Comparison of ENCODE assay signal across 9 mouse cellular contexts in genomic region chr12:100479892-100480621, GRCm38 (mm10). TPM values are rescaled to one million over a fixed set of nuclear protein-coding genes. Genes with fewer than 3 reads are reported as not detected.
DNase-seq lines count a peak whose midpoint lies in the region; ATAC-seq and TF ChIP-seq lines count a peak whose summit lies in the region.
"Had no signal": no experiment of that assay in that cellular context is flagged by ENCODE, and none has a peak within 500 bp of the region (broad histone marks: within the 10 kb centered on the region; RNA-seq: fewer than 3 reads in every experiment).

No protein-coding gene starts in this region.

- ATAC-seq in embryonic facial prominence, embryonic 11.5 days (replicated peaks; ENCODE audit: insufficient number of reproducible peaks, low FRiP score, low TSS enrichment, low read depth): peak; percentile 68; the same call in 1 of the 2 replicates
- ATAC-seq in hematopoietic stem cell, adult 5-6 weeks (replicated peaks in 1 of 2; ENCODE audit: insufficient read depth in 1 of 2, low FRiP score in 2 of 2, low TSS enrichment in 1 of 2, low read depth in 1 of 2, poor library complexity in 2 of 2, severe bottlenecking in 2 of 2): peak; percentile 42 to 78; a peak in 3 of 4 replicates
- ATAC-seq in limb, embryonic 12.5 days (ENCODE audit: insufficient number of reproducible peaks, insufficient read depth, low FRiP score, low TSS enrichment, low read depth): peak; percentile 71; the same call in 1 of the 2 replicates
- peak; percentile 79 for ATAC-seq in midbrain, embryonic 15.5 days (replicated peaks)
- ATAC-seq in stomach, postnatal 0 days (ENCODE audit: low FRiP score, low TSS enrichment): peak; percentile 60; the same call in 1 of the 2 replicates

- peak; percentile 76 for TF ChIP-seq CTCF in layer of hippocampus, adult 2 months (conservative IDR thresholded peaks at IDR 0.05)
- peak; percentile 84 for TF ChIP-seq CTCF in stomach, postnatal 0 days (IDR thresholded peaks at IDR 0.05; ENCODE audit: low read depth)

- peak overlapping the region; percentile 82 for H3K27ac ChIP-seq in layer of hippocampus, adult 2 months
- H3K27ac ChIP-seq in embryonic facial prominence, embryonic 11.5 days (replicated peaks; ENCODE audit: low read depth, low read length): no peak overlapping the region
- H3K27ac ChIP-seq in limb, embryonic 12.5 days: no peak overlapping the region
- H3K27ac ChIP-seq in midbrain, embryonic 15.5 days: no peak overlapping the region
- H3K27ac ChIP-seq in stomach, postnatal 0 days (replicated peaks): peak overlapping the region; percentile 77
- H3K27ac ChIP-seq: embryonic facial prominence, embryonic 13.5 days had no signal

- no peaks in the 10 kb centered on the region for H3K4me1 ChIP-seq in embryonic facial prominence, embryonic 11.5 days (ENCODE audit: control insufficient read depth, insufficient read depth, low read length)
- no peaks in the 10 kb centered on the region for H3K4me1 ChIP-seq in limb, embryonic 12.5 days (replicated peaks)
- H3K4me1 ChIP-seq in midbrain, embryonic 15.5 days: no peaks in the 10 kb centered on the region
- H3K4me1 ChIP-seq in stomach, postnatal 0 days (replicated peaks; ENCODE audit: control insufficient read depth, insufficient read depth): no peaks in the 10 kb centered on the region
- H3K4me1 ChIP-seq: embryonic facial prominence, embryonic 13.5 days had no signal

- WGBS in embryonic facial prominence, embryonic 11.5 days: 28% methylated on average over 7 of the region's 7 CpGs
- 28% methylated on average over 7 of the region's 7 CpGs for WGBS in limb, embryonic 12.5 days
- 28% methylated on average over 7 of the region's 7 CpGs for WGBS in midbrain, embryonic 15.5 days
- 29% methylated on average over 7 of the region's 7 CpGs for WGBS in stomach, postnatal 0 days

- H3K36me3 ChIP-seq in embryonic facial prominence, embryonic 11.5 days (replicated peaks; ENCODE audit: control insufficient read depth, insufficient read depth, low read depth, low read length): no peaks in the 10 kb centered on the region; the same call in 1 of the 2 replicates
- H3K36me3 ChIP-seq in limb, embryonic 12.5 days: peaks cover 16% of the 10 kb centered on the region
- H3K36me3 ChIP-seq in midbrain, embryonic 15.5 days (replicated peaks): no peaks in the 10 kb centered on the region
- no peaks in the 10 kb centered on the region for H3K36me3 ChIP-seq in stomach, postnatal 0 days (ENCODE audit: control insufficient read depth, insufficient read depth, low read length)

- TF ChIP-seq EP300 in stomach, postnatal 0 days (optimal IDR thresholded peaks at IDR 0.05): no peak

- no peaks in the 10 kb centered on the region for H3K9me3 ChIP-seq in embryonic facial prominence, embryonic 11.5 days (replicated peaks; ENCODE audit: control insufficient read depth, low read length)
- H3K9me3 ChIP-seq in limb, embryonic 12.5 days: no peaks in the 10 kb centered on the region
- no peaks in the 10 kb centered on the region for H3K9me3 ChIP-seq in midbrain, embryonic 15.5 days
- H3K9me3 ChIP-seq in stomach, postnatal 0 days (ENCODE audit: control insufficient read depth, low read length): no peaks in the 10 kb centered on the region
- H3K9me3 ChIP-seq: embryonic facial prominence, embryonic 13.5 days had no signal

- H3K4me3 ChIP-seq in layer of hippocampus, adult 2 months: no peak overlapping the region
- H3K4me3 ChIP-seq in embryonic facial prominence, embryonic 11.5 days (ENCODE audit: low read depth, low read length): no peak overlapping the region
- H3K4me3 ChIP-seq in limb, embryonic 12.5 days (replicated peaks): no peak overlapping the region
- no peak overlapping the region for H3K4me3 ChIP-seq in midbrain, embryonic 15.5 days
- H3K4me3 ChIP-seq in stomach, postnatal 0 days (ENCODE audit: low read depth, low read length): no peak overlapping the region
- H3K4me3 ChIP-seq: embryonic facial prominence, embryonic 13.5 days had no signal

- no peaks in the 10 kb centered on the region for H3K27me3 ChIP-seq in embryonic facial prominence, embryonic 11.5 days (ENCODE audit: control insufficient read depth, insufficient read depth, low read length)
- H3K27me3 ChIP-seq in limb, embryonic 12.5 days: no peaks in the 10 kb centered on the region
- H3K27me3 ChIP-seq in midbrain, embryonic 15.5 days (replicated peaks): no peaks in the 10 kb centered on the region
- no peaks in the 10 kb centered on the region for H3K27me3 ChIP-seq in stomach, postnatal 0 days (ENCODE audit: control insufficient read depth, insufficient read depth, low read length)
- H3K27me3 ChIP-seq: embryonic facial prominence, embryonic 13.5 days had no signal

- H3K4me2 ChIP-seq in embryonic facial prominence, embryonic 11.5 days (ENCODE audit: low read depth, low read length): no peak overlapping the region
- H3K4me2 ChIP-seq in limb, embryonic 12.5 days: no peak overlapping the region
- no peak overlapping the region for H3K4me2 ChIP-seq in midbrain, embryonic 15.5 days
- no peak overlapping the region for H3K4me2 ChIP-seq in stomach, postnatal 0 days (replicated peaks; ENCODE audit: low read depth)
- H3K4me2 ChIP-seq: embryonic facial prominence, embryonic 13.5 days had no signal

- DNase-seq in layer of hippocampus, adult 2 months (ENCODE audit: low spot score in 2 of 2): peak in 1 of 2 experiments; percentile 59
- no peak for DNase-seq in layer of hippocampus, postnatal 36 days
- peak; percentile 79 for DNase-seq in WW6 (ENCODE audit: low read depth, low spot score)
- peak; percentile 93 for DNase-seq in embryonic facial prominence, embryonic 11.5 days (ENCODE audit: low spot score)
- peak; percentile 86 for DNase-seq in stomach, postnatal 0 days (ENCODE audit: low spot score)

- H3K9ac ChIP-seq in embryonic facial prominence, embryonic 11.5 days (replicated peaks; ENCODE audit: low read length): no peak overlapping the region
- H3K9ac ChIP-seq in limb, embryonic 12.5 days (replicated peaks): no peak overlapping the region
- no peak overlapping the region for H3K9ac ChIP-seq in midbrain, embryonic 15.5 days
- no peak overlapping the region for H3K9ac ChIP-seq in stomach, postnatal 0 days (ENCODE audit: low read length)
- H3K9ac ChIP-seq: embryonic facial prominence, embryonic 13.5 days had no signal

RNA-seq across cellular contexts. Expression of gene Ttc7b, which starts 40.6 kb away (rescaled TPM):
- 100 to 1,000 TPM; 173 to 184 TPM for total RNA-seq in layer of hippocampus, adult 2 months (2021)
- total RNA-seq in layer of hippocampus, postnatal 36 days (2021): 100 to 1,000 TPM; 160 to 183 TPM
- polyA plus RNA-seq in embryonic facial prominence, embryonic 11.5 days (2014; fragmentation: Nextera tagmentation; extraction: Ambion mirVana): 6.5 and 10.0 TPM in 2 replicates
- 23.4 TPM in 2 replicates for total RNA-seq in hematopoietic stem cell, adult 5-6 weeks (2017)
- polyA plus RNA-seq in limb, embryonic 12.5 days (2016; fragmentation: Nextera tagmentation; extraction: Ambion mirVana): 4.8 and 5.2 TPM in 2 replicates
- 9.0 and 9.7 TPM in 2 replicates for polyA plus RNA-seq in midbrain, embryonic 15.5 days (2015; fragmentation: Nextera tagmentation; extraction: Ambion mirVana)
- 2.4 and 3.4 TPM in 2 replicates for polyA plus RNA-seq in stomach, postnatal 0 days (2015; fragmentation: Nextera tagmentation; extraction: Ambion mirVana)

Comparison
In these comparisons a context has a peak if more than half of its experiments do, and no peak if none do; other contexts are left out.
1. DNase-seq: peak in WW6 (single experiment), embryonic facial prominence, embryonic 11.5 days (single experiment) and stomach, postnatal 0 days (single experiment); none in layer of hippocampus, postnatal 36 days (0 of 2).
2. H3K27ac ChIP-seq: peak in layer of hippocampus, adult 2 months (single experiment) and stomach, postnatal 0 days (single experiment); none in embryonic facial prominence, embryonic 11.5 days (single experiment), limb, embryonic 12.5 days (single experiment) and midbrain, embryonic 15.5 days (single experiment).
3. Peak in every context shown above with its lines, with median percentiles within 50 percentile points of each other: ATAC-seq.